Mouse (Mus musculus) forebrain, postnatal 0 days (tissue): ENCODE measurements around the gene Fbxo47. TPM values are rescaled to one million over a fixed set of nuclear protein-coding genes. Genes with fewer than 3 reads are reported as not detected.

ENCODE experiments used
- ATAC-seq: fragments of 200-750 bp; cut with Nextera tagmentation; 2 replicates; pipeline ENCODE4 v1.8.0; 2017; ENCODE audit warnings: mild to moderate bottlenecking, moderate library complexity
- DNase-seq: peaks from one replicate; pipeline ENCODE4 v3.0.0-alpha.2; 2015
- H3K27ac ChIP-seq: fragments of 300-500 bp; sonication (generic); 2 replicates; pipeline ENCODE4 v1.5.1; 2014; ENCODE audit warnings: low read depth, mild to moderate bottlenecking, antibody characterized with exemption, low read length, moderate library complexity, mixed read lengths
- H3K27me3 ChIP-seq: fragments of 300-500 bp; sonication (generic); 2 replicates; pipeline ENCODE4 v1.6.1; 2014; ENCODE audit warnings: mild to moderate bottlenecking, low read length, mixed read lengths; ENCODE audit not compliant: insufficient read depth
- H3K36me3 ChIP-seq: fragments of 300-500 bp; sonication (generic); 2 replicates; pipeline ENCODE4 v1.6.1; 2014; ENCODE audit warnings: mild to moderate bottlenecking, moderate library complexity; ENCODE audit not compliant: insufficient read depth
- H3K4me1 ChIP-seq: fragments of 300-500 bp; sonication (generic); 2 replicates; pipeline ENCODE4 v1.6.1; 2014; ENCODE audit warnings: antibody characterized with exemption; ENCODE audit not compliant: insufficient read depth
- H3K4me2 ChIP-seq: fragments of 300-500 bp; sonication (generic); 2 replicates; pipeline ENCODE4 v1.6.1; 2014; ENCODE audit warnings: low read depth, mild to moderate bottlenecking, moderate library complexity
- H3K4me3 ChIP-seq: fragments of 300-500 bp; sonication (generic); 2 replicates; pipeline ENCODE4 v1.5.1; 2014; ENCODE audit warnings: low read depth, low read length, mixed read lengths
- H3K9ac ChIP-seq: fragments of 300-500 bp; sonication (generic); 2 replicates; pipeline ENCODE4 v1.6.1; 2014; ENCODE audit warnings: mild to moderate bottlenecking
- H3K9me3 ChIP-seq: fragments of 300-500 bp; sonication (generic); 2 replicates; pipeline ENCODE4 v1.6.1; 2016; ENCODE audit warnings: low read length
- CTCF ChIP-seq: sonication (generic); IDR thresholded peaks from 2 replicates; pipeline ENCODE4 v1.5.1; 2016; ENCODE audit warnings: antibody characterized with exemption, control low read depth, low read depth
- WGBS: fragments of 180-500 bp; shearing (Covaris S2); extraction: QIAGEN DNeasy Blood & Tissue Kit; methylation state at CpG from one replicate; pipeline ENCODE4 v1.1.7; 2014; 5-methylcytosine and 5-hydroxymethylcytosine counted together
- polyA plus RNA-seq: library from polyadenylated mRNA; unstranded; fragments of >200 nt; fragmentation: Nextera tagmentation; extraction: Ambion mirVana; gene quantifications from 2 replicates; pipeline ENCODE4 v1.2.1, GENCODE M21; 2015
- total RNA-seq: library from RNA; depleted of rRNA; stranded (reverse); fragments of >200 nt; gene quantifications from 2 replicates; pipeline ENCODE4 v1.2.3, GENCODE M21; 2014

Gene Fbxo47
- total and polyA plus RNA-seq, 2 experiments from 2014 or later = 0.58 to 1.3 TPM

- ATAC-seq = no peak
- Histone ChIP-seq H3K36me3 (no peaks in the 10 kb centered on the region), H3K27me3 (no peaks in the 10 kb centered on the region), H3K9ac (no peak overlapping the region), H3K4me1 (no peaks in the 10 kb centered on the region), H3K9me3 (no peaks in the 10 kb centered on the region), H3K27ac (no peak overlapping the region), H3K4me2 (no peak overlapping the region), H3K4me3 (no peak overlapping the region)
- 91% methylated on average over 14 of the region's 14 CpGs for WGBS
- no peak for TF ChIP-seq CTCF
- no peak for DNase-seq
Observed at GRCm38 (mm10) chr11:97913111-97913510, 29.2 kb upstream of the Fbxo47 start.

GRCm38 (mm10) chr11:97908634-97909348, 24.8 kb upstream of the Fbxo47 start:
- WGBS = 88% methylated on average over 11 of the region's 11 CpGs
- no peaks in the 10 kb centered on the region for H3K27me3 ChIP-seq
- H3K27ac ChIP-seq = no peak overlapping the region
- DNase-seq (no peak), ATAC-seq (no peak)
- H3K9me3 ChIP-seq = no peaks in the 10 kb centered on the region
- no peak overlapping the region for H3K4me3 ChIP-seq
- H3K36me3 ChIP-seq = no peaks in the 10 kb centered on the region
- H3K9ac ChIP-seq = no peak overlapping the region
- no peak for TF ChIP-seq CTCF
- no peak overlapping the region for H3K4me2 ChIP-seq
- H3K4me1 ChIP-seq = no peaks in the 10 kb centered on the region

- H3K36me3 ChIP-seq = no peaks in the 10 kb centered on the region
- ATAC-seq (no peak), DNase-seq (no peak)
- H3K27ac ChIP-seq = no peak overlapping the region
- 79% methylated on average over 5 of the region's 5 CpGs for WGBS
- no peak overlapping the region for H3K4me2 ChIP-seq
- H3K4me3 ChIP-seq = no peak overlapping the region
- no peaks in the 10 kb centered on the region for H3K9me3 ChIP-seq
- no peak overlapping the region for H3K9ac ChIP-seq
- no peaks in the 10 kb centered on the region for H3K4me1 ChIP-seq
- no peaks in the 10 kb centered on the region for H3K27me3 ChIP-seq
- no peak for TF ChIP-seq CTCF
Observed at GRCm38 (mm10) chr11:97907935-97908334, 24.0 kb upstream of the Fbxo47 start.

- ATAC-seq = no peak
- no peak for TF ChIP-seq CTCF
- 95% methylated on average over 9 of the region's 9 CpGs for WGBS
Observed at GRCm38 (mm10) chr11:97906905-97907304, 23.0 kb upstream of the Fbxo47 start.

GRCm38 (mm10) chr11:97905941-97906340, 22.0 kb upstream of the Fbxo47 start:
- Histone ChIP-seq H3K36me3 (no peaks in the 10 kb centered on the region), H3K9me3 (no peaks in the 10 kb centered on the region), H3K27ac (no peak overlapping the region), H3K4me1 (no peaks in the 10 kb centered on the region), H3K9ac (no peak overlapping the region), H3K4me3 (no peak overlapping the region), H3K4me2 (no peak overlapping the region), H3K27me3 (no peaks in the 10 kb centered on the region)
- TF ChIP-seq CTCF = no peak
- no peak for ATAC-seq
- 48% methylated on average over 2 of the region's 2 CpGs for WGBS
- DNase-seq = no peak

More at GRCm38 (mm10) chr11:97906905-97907304, 23.0 kb upstream of the Fbxo47 start:
- no peak for DNase-seq
- H3K4me1 ChIP-seq = no peaks in the 10 kb centered on the region
- H3K4me2 ChIP-seq = no peak overlapping the region
- no peaks in the 10 kb centered on the region for H3K27me3 ChIP-seq
- no peak overlapping the region for H3K9ac ChIP-seq
- H3K36me3 ChIP-seq = no peaks in the 10 kb centered on the region
- H3K9me3 ChIP-seq = no peaks in the 10 kb centered on the region
- H3K4me3 ChIP-seq = no peak overlapping the region
- no peak overlapping the region for H3K27ac ChIP-seq

- no peaks in the 10 kb centered on the region for H3K36me3 ChIP-seq
- no peak overlapping the region for H3K4me3 ChIP-seq
- WGBS = 89% methylated on average over 2 of the region's 2 CpGs
- no peaks in the 10 kb centered on the region for H3K4me1 ChIP-seq
- no peak for ATAC-seq
- H3K9ac ChIP-seq = no peak overlapping the region
- no peak for DNase-seq
- no peak for TF ChIP-seq CTCF
- H3K27me3 ChIP-seq = no peaks in the 10 kb centered on the region
- no peak overlapping the region for H3K4me2 ChIP-seq
- no peak overlapping the region for H3K27ac ChIP-seq
- H3K9me3 ChIP-seq = no peaks in the 10 kb centered on the region
Observed at GRCm38 (mm10) chr11:97905540-97905939, 21.6 kb upstream of the Fbxo47 start.

GRCm38 (mm10) chr11:97904801-97905200, 20.8 kb upstream of the Fbxo47 start:
- Histone ChIP-seq H3K36me3 (no peaks in the 10 kb centered on the region), H3K4me1 (no peaks in the 10 kb centered on the region), H3K27ac (no peak overlapping the region), H3K4me2 (no peak overlapping the region), H3K9ac (no peak overlapping the region), H3K9me3 (no peaks in the 10 kb centered on the region), H3K4me3 (no peak overlapping the region), H3K27me3 (no peaks in the 10 kb centered on the region)
- ATAC-seq (no peak), DNase-seq (no peak)
- TF ChIP-seq CTCF = no peak
- whole genome bisulfite sequencing = 92% methylated on average over 13 of the region's 13 CpGs
